Mouse (Mus musculus) gastrocnemius, postnatal 4 days (tissue): ENCODE measurements at regions not wholly inside any gene's neighbourhood (a gene's known extent, or its start where the extent isn't known, plus 50 kb on each side); places are given as distances from the start of the nearest gene placed in this dataset.

Source experiments
- DNase-seq, 2 experiments: peaks; one replicate each; pipeline ENCODE4 v3.0.0; 2021 to 2022; ENCODE audit warnings: low spot score in 2 of 2, mixed read lengths in 2 of 2

DNA sequence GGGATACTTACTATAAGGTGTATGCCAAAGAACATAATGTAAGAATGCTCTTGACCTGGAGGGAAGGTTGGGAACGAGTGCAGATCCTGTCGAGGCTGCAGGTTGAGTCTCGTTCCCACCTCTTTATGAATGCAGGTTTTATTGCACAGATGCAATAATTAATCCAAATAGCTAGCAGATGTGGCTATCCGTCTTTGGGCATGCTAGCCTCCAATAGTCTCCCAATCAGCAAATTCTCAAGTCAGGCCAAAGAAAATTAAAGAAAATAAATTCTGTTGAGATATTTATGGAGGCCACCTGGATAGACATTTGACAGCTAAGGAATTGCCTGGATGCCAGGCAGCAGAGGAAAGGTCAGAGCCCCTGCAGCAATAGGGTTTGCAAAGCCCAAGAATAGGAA, 175.7 kb upstream of the Spag17 start:
- DNase-seq, result no peak

DNA sequence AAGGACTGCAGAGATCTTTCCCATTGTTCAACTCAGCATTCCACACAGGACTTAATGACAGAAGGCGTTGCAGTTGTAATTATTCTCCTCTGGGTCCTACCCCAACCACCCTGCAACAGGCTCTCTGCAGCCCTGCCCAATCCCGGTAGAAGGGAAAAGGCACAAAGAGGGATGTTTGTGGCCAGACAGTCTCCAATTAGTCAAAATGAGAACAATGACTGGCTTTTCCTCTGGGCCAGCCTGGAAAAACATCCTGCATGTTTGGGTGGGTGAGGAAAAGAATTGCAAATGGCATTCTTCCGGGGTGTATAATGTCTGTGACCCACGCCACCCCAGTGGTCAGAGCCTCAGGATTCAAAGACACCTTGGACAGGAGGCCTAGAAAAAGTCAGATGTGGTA, 168.8 kb upstream of the Spag17 start:
- no peak for DNase-seq

DNA sequence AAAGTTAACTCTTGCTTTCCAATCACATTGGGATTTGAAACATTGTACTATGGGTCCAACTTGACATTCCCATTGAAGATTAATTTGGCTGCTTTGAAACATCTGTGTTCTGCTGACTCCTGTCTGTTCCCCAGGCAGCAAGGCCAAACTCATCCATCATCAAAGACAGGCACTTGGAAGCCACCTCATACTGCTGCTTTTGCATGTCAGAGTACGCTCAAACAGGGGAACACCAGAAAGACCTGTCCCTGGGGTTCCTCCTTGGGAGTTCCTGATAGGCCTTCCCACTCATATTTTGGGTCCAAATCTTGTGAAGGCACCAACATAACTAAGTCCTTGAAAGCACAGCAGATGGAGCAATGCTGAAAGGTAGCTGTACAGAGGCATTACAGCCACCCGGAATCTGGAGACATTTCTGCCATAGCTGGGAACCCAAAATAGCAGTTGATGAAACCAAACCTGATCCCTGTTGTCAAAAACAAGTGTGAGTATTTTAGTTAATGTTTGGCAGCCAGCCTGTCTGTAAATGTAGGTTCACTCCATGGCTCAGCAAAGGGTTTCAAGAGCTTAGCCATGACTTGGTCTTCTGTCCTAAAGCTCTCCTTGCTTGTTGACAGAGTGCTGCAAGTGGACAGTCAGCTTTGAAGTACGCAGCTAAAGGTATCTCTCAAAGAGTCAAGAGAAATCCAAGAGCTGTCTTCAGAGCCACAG, 147.0 kb upstream of the Spag17 start:
- DNase-seq, result peak in 1 of 2 experiments; percentile 7

DNA sequence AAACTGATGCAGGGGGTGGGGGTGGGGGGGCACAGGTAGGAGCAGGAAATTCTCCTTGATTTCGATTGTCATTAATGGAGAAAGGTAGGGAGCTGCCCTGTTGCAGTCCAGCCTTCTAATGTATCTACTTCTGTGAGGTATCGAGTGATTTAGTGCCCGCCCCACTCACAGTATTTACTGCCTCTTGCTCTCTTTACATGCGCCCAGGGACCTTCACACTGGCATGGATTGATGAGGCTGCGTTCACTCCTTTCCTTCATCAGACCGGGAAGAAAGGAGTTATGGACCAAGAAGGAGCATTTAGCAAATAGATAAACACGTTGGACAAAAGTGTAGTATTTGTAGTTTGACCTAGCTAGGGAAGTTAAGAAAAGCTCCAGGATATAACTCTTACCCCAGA, 145.6 kb upstream of the Spag17 start:
- no peak for DNase-seq

DNA sequence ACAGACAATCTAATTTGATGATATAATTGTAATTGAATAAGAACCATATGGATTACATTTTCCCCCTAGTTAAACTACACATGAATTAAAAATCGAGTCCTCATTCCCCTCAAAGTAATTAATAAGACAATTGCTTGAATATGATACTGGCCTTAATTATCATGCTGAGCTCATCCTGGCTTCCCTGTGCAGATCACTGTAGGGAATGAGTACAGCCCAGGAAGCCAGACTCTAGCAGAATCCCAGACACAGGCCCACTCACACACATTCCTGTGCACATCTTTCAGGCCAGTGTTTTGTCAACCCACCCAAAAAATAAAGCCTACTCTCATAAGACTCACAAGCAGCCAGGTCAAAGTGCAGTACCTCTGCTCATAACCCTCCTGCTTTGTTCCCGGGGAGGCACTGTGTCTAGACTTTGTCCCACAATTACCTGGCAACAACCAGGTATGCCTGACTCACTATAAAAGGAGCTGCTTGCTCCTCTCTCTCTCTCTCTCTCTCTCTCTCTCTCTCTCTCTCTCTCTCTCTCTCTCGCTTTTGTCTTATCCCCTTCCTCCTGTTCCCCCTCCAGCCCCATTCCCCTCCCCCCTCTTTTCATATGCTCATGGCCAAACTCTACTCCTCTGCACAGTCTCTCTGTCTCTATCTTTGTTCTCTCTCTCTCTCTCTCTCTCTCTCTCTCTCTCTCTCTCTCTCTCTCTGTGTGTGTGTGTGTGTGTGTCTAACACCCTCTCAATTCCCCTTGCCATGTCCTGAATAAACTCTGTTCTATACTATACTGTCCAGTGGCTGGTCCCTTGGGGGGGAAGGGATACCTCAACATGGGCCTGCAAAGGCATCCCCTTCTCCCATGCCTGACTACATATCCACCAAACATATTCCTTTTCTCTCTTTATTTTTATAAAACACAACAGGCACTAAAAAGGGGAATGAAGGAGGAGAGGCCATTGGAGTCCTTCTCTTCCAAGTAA, 143.7 kb upstream of the Spag17 start:
- no peak for DNase-seq

DNA sequence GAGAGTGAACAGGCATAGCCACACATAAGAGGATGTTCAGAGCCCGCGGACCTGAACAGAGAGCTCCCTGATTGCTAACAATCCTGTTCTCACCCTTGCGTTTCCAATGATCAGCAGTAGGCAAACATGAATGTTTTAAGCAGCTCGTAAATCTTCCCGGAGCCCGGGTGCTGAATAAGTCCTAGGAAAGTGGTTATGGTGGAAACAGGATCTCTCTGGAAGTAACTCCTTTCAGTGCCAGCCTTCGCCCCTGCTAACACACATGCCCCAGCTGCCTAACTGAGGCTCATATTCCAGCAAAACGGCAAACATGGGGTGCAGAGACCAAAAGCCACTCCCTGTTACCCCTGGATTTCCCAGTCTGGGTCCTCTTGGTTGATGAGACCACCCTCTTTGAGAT, 135.5 kb upstream of the Spag17 start:
- peak in 1 of 2 experiments; percentile 7 for DNase-seq

DNA sequence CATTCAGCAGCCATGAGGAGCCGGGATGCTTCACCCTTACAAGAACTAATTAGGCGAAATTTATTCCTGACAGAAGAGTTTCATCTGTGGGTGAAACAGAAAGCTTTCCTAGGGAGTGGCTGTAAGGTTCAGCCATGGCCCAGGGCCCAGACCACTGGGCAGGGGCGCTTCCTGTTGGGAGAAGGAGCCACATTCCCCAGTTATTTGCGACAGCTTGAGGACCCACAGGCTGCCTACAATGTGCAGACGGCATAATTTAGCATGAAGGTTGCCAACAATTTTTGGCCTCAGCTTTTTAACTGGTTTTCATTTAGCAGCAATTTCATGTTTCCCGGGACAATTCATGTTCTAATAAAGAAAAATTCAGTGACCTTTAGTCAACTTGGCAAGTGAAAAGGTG, 106.7 kb upstream of the Spag17 start:
- peak in 1 of 2 experiments; percentile 17 for DNase-seq

DNA sequence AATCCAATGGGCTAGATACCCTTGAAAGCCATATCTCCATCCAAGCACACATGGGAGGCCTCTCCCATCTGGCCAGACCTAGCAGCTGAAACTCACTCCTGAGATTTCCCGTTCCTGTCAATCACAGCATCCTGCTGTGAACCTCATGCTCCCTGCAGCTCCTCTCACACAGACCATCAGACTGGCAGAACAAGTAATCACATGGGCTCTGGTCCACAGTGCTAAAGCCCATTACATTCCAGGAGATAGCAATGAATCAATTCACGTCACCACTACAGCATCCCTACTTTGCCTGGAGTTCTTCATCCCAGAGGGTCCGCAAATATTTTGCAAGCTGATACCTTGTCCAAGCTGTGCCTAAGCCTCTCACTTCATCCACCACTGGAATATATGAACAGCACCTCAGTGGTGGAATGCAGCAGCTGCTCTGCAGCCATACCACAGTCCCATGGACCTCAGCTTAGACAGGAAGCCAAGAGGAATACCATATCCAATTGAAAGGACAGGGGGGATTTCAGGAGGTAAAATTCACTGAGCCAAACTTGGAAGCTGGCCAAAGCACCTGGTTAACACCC, 99.2 kb upstream of the Spag17 start:
- DNase-seq, result no peak

DNA sequence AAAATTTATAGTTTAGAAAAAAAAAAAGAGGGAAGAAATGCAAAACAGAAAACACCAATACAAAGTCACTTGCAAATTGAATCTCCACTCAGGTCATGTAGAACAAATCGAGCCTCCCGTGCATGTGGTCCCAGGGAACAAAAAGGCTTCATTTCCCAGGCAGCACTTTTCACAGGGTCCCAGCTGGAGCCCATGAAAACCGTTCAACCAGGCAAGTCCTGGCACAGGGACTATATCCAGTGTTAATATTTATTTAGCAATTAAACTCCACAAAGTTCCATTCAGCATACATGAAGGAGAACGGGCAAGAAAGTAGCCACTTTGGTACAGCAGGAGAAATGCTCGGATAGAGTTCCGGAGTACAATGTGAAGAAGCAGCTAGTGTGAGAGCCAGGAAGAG, 93.9 kb upstream of the Spag17 start:
- no peak for DNase-seq

DNA sequence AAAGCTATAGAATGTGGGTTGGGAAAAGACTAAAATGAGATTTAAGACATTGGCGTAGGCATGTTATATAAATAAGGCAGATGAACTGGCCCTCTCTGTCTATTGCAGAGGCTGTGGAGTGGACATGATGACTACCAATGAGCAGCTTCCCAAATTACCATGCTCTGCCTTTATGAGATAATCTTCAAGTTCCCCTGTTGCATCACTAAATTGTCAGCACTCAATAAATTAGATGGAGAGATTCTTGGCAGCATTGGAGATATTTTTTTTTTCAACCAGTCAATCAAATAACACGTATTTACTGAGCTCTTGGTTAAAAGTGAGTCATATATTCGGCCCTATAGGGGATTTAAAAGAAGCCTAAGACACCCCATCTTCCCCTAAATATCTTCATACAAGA, 91.6 kb upstream of the Spag17 start:
- DNase-seq, result no peak

DNA sequence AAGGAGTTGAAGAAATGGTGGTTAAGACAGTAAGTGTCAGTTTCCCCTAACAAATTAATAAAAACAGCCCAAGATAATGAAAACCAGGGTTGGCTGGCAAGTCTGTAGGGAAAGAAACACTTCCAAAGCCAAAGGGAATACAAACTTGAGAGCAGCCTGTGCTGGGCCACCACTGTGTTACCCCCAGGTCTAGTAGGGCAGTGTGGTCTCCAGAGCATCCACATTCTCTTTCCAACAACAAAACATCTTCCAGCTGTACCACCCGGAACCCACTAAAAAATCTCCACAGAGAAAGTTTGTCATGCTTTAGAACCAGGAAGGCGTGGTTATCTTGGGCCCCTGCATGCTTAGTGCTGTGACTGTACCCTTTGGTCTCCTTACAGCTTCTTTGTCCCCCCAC, 89.4 kb upstream of the Spag17 start:
- DNase-seq, result no peak

DNA sequence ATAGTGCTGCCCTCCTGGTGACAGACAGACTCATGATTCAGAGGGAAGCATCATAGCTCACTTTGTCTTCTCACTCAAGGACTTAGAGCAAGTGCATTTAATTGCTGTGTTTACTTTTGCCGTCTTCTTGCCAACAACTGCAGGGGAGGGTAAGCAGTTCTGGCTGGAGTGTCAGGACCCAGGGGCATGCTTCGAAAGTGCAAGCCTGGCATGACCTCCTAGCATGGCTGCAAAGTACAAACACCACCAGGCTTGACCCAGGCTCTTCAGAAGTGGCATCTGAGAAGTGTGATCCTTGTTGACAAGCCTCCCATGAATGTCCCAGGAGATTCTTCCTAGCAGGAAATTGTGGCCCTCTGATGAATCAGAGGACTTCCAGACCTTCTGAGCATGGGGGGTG, 87.4 kb upstream of the Spag17 start:
- no peak for DNase-seq

DNA sequence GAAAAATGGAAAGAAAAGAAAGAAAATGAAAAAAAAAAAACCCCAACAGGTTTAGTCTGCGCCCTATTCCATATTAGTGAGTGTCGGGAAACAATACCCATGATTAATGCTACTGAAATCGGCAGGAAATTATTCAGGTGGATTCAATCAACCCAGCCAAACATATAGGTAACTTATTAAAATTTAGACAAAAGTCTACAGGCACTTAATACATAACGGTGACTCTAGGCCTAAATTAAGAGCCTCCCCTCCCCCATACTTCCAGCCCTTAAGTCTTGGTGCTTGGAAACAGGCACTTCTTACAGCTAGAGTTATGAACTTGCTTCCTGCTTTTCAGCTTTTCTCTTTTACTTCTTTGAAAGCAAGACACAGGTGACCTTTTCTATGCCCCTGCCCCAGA, 74.7 kb upstream of the Spag17 start:
- DNase-seq, result no peak

DNA sequence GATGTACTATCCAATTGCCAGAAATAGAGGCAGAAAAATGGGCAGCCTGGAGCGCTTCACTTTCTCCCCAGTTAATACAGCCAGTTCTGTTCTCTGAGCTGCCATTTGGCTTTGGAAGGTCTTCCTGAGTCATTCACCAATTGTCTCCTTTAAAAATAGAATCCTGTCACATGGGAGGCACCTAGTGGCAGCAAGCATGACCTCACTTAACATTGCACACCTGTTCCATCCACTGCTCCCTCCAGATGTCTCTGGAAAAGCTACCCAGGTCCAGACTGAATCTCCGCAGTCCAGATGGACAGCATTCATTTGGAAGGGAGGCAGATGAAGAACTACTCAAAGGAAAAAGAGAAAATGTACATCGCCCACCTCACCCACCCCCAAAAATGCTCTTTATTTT, 73.9 kb upstream of the Spag17 start:
- DNase-seq, result no peak

DNA sequence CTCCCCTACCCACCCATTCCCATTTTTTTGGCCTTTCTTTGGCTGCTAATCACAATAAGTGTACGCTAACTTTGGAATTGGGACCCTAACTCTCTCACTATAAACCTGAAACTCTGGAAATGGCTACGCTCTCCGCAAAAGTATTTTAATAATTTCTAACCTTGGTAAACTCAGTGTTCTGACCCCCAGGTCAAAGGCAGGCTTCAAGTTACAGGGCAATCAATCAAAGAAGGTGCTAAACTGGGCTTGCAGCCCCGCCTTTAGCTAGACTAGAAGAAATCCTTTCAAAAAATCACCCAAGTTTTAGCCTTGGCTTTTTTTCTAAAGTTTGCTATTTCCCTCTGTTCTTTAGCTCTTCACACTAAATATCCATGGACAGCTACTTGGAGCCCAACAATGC, 72.4 kb upstream of the Spag17 start:
- DNase-seq, result no peak

DNA sequence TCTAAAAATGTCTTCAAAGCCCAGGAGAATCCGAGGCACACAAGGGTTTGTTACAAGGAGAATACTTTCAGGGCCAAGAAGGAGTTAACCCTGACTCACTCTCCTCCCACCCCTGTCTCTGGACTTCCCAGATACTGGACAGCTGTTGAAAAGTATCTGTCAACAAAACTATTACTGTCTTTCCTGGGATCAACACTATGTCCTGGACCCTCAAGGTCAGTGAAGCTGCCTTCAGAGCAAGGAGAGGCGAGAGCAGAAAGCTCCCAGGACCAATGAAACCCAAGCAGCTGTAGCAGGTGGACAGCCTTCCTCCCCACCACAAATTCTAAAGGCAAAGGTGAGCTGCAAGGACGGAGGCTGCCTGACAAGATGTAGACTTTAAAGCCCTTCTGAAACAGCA, 70.1 kb upstream of the Spag17 start:
- DNase-seq, result no peak

DNA sequence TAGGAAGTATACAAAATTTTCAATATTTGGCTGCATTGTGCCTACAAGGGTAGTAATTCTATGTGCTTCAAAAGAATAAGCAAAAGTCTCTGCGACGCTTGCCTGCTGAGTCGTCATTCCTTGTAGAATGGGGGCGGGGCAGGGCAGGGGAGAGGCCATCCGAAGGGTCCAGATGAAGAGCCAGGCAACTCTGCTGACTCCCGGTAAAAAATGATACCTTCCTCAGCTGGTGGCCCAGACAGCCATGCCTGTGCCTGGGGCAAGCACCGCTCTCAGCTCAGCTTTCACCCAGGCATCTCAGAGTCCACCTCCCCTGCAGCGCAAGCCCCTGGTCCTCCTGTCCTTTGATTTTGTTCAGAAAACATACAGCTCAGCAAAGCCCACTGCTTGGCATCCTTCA, 67.2 kb upstream of the Spag17 start:
- DNase-seq, result no peak

DNA sequence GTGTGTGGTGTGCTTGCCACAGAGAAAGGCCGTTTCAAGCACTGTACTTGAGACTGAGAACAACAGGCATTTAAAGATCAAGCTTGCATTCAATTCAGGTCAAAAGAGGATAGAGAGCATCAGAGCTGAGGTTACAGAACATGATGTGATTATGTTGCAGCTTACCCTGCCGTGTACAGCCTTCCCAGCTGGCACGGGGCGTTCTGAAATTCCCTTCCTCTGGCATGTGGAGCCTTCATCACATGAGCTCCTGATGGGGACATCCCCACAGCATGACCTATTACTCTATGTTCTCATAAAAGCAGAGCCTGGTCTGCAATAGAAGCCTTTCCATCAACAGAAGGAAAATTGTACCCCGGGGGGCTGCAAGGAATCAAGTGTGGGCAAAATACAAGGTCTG, 62.5 kb upstream of the Spag17 start:
- no peak for DNase-seq

DNA sequence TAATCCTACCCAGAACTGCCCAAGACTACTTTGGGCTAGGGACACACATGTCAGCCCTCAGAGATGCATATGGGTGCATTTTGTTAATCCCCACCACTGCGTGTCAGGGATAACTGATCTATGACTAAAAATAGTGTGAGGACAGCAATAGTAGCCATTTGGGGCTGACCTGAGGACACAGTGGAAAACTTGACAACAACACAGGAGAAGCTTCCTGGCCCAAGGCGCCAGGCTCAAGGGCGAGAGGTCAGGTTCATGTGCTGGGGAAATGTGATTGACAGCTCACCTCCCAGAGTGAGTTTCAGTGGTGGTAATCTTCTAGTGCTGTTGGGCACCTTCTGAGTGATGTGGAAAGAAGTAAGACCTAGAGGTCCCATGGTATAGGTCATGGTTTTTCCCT, 62.0 kb upstream of the Spag17 start:
- DNase-seq, result no peak
